Mouse (Mus musculus): ENCODE measurements around the gene Olfr12.
A peak's percentile ranks its signal among the peaks of the same experiment; 100 is the strongest.

Olfr12 gene

DNA sequence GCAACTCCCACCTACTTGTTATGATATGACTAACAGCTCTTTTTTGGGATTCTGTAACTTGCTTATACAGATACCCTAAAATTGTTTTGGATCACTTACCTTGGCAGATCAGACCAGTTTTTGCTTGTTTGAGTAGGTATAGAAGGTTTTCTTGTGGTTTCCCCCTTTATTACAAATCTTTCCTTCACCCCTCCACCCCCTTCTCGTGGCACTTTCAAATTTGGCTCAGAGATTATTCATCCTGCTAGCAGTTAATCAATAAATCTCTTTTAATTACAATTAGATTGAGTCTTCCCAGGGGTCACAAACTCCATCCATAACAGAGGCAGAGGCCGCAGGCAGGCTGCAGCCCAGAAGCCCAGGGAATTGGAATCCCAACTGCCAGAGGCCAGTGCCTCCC, at the start of gene Olfr12:
TSS of gene Olfr12 (plus strand) at position 301 of the 400 bp plus-strand sequence.
- no peak for DNase-seq (ENCODE audit: low spot score in 2 of 2)

DNA sequence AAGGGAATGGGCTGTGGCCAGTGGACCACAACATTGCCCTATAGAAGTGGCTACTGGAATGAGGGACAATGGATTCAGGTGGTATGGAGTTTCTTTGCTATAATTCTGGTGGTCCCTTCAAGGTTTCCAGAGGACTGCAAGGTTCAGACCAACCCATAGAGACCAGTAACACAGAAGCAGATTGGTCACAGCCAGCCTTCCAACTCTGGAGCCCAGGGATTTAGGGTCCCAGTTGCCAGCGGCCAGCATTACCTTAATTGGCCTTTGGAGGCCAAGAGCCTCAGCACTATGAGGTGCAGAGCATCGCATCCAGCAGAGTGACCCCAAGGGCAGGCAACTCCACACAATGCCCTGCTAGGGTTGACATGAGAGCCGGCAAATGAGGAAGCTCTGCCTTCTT, 46.6 kb upstream of the Olfr12 start, which contains the start of gene Olfr1413:
TSS of gene Olfr1413 (plus strand) at position 301 of the 400 bp plus-strand sequence.
- DNase-seq (ENCODE audit: low spot score in 2 of 2) = no peak

DNA sequence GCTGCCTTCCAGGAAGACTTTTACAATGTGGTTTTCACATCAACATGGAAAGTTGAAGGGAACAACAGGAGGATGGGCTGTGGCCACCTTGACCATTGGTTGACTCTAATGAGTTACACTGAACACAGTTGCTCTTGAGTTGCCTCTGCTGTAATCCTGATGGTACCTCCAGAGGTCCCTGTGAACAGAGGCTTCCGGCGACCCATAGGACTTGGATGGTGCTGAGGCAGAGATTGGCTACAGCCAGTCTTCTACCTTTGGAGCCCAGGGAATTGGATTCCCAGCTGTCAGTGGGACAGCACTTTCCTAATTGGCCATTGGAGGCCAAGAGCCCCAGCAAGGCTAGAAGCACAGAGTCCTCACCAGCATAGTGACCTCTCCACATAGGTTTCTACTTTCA, 32.1 kb upstream of the Olfr12 start, which contains the start of gene Olfr1412:
TSS of gene Olfr1412 (plus strand) at position 301 of the 400 bp plus-strand sequence.
- DNase-seq (ENCODE audit: low spot score in 2 of 2) = no peak

DNA sequence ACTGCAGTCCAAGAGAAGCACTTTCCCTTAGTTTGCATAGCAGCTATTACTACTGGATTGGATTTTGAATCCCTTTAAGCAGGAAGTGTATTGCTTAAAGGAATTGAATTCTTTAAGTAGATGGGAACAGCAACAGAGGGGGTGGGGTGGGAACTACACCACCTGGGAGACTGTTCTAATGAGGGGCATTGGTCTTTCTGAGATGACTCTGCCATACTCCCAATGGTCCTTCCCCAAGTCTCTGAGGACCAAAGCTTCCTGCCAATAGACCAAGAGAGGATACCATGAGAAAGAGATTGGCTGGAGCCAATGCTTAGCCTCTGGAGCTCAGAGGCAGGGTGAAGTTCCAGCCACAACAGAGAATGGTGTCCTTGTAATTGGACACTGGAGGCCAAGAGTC, 23.5 kb upstream of the Olfr12 start, which contains the start of gene Olfr1411:
TSS of gene Olfr1411 (plus strand) at position 301 of the 400 bp plus-strand sequence.
- DNase-seq (ENCODE audit: low spot score in 2 of 2) = no peak

DNA sequence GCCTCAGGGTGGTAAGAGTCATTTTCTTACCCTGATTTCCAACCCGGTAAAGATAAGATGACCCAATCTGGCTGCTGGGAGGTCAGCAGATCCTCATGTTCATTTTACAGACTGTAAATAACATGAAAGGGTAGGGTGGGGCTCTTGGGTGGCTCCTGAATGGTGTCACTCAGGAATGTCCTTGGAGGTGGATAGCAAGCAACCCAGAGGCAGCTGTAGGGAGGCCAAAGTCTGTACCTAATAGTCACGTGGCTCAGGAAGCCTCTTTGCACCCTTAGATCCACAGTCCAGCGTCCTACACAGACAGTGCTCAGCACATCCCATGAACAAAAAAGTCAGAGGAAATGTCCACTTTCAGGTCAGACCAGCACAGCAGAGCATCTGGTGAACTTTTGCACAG, 21.6 kb upstream of the Olfr12 start:
- no peak for DNase-seq (ENCODE audit: low spot score in 2 of 2)

DNA sequence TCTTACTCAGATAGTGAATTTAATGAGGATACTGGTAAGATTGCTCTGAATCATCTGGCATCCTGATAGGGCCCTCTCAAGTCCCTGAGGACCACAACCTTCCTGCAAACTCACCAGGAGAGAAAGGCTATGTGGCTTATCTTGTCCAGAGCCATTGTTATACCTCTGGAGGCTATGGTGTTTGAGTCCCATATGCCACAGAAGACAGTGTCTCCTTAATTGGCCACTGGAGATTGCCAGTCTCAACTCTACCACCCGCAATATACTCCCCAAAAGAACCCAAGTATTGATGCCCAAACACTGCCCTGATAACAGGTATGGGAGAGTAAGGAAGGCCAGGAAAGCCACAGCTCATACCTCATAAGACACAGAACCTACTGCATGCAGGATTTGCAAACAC, 12.1 kb upstream of the Olfr12 start, which contains the start of gene Olfr1410:
TSS of gene Olfr1410 (plus strand) at position 301 of the 400 bp plus-strand sequence.
- DNase-seq (ENCODE audit: low spot score in 2 of 2) = no peak

DNA sequence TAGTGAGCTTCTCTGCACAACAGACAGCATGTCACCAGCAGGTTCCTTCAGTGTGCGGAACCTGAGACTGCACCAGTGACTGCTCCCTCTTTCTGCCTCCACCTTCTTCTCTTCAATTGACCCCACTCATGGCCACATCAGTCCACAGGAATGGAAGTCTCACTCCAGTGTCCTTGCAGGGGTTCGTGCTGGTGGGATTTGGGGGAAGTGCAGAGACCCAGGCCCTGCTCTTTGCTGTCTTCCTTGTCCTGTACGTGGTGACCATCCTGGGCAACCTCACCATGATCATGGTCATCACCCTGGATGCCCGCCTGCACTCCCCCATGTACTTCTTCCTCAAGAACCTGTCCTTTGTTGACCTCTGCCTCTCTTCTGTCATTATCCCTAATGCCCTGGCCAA, 9.9 kb upstream of the Olfr12 start:
- DNase-seq (ENCODE audit: low spot score in 2 of 2) = no peak

DNA sequence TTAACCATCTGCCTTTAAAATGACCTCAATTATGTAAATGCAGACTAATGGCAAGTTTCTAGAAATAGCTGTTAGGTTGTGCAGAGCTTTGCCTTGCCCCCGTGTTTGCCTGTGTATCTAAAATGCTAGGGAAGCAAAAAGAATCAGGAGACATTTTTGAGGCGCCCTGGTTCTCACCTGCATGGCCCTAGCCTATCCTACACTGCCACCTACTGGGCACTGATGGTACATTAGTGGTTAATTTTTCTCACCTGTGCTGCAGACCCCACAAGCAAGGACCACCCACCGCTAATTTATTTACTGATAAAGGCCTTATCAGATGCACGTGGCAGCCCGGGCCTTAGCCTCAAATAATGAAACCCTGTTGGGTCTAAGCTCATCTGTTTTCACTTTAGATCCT, 6.6 kb upstream of the Olfr12 start:
- peak; percentile 40 to 71 for DNase-seq (ENCODE audit: low spot score in 2 of 2)

DNA sequence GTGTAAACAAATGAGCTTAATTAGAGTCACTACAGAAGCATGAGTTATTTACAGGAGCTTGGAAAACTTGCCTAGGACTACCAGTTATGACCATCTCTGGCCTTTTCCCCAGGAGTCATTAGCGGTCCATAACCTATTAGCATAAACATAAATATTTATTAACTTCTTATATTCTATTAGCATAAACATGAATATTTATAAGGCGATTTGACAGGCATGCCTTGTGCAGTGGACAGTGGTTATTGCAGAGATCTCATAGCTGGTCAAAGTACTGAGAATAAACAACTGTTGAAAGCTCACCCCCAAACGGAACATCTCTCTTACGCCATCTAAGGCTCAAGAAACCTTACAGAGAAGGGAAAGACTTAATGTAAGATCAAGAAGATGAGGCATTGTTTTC, 4.4 kb upstream of the Olfr12 start:
- no peak for DNase-seq (ENCODE audit: low spot score in 2 of 2)

DNA sequence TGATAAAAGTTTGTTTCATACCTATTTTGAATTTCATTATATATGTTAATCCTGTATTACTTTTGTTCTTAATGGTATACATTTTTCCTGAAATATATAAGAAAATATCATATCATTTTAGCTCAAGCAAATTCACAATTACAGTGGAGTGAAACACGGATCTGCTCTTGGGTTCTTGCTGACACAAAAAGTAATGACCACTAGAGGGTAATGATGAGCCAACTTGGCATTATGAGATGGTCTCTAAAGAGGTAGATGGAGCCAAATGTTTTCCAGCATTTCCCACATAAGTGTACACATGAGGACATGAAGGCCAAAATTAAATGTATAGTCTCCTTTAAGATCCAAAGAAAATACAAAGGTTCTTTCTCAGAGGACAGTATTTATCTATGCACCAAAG, 3.1 kb upstream of the Olfr12 start:
- no peak for DNase-seq (ENCODE audit: low spot score in 2 of 2)

DNA sequence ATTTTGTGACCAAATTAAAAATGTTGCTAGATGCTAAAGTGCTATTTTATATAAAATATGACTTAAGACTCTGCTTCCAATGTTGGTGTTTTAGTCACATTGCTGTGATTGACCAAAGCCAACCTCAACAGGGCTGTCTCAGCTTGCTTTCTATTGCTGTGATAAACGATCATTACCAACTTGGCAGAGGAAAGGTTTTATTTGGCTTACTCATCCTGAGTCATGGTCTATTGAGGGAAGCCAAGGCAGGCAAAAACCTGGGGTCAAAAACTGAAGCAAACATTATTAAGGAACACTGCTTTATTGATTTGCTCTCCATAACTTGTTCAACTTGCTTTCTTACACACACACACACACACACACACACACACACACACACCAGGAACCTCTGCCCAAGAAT, 1.5 kb upstream of the Olfr12 start:
- DNase-seq (ENCODE audit: low spot score in 2 of 2) = no peak

DNA sequence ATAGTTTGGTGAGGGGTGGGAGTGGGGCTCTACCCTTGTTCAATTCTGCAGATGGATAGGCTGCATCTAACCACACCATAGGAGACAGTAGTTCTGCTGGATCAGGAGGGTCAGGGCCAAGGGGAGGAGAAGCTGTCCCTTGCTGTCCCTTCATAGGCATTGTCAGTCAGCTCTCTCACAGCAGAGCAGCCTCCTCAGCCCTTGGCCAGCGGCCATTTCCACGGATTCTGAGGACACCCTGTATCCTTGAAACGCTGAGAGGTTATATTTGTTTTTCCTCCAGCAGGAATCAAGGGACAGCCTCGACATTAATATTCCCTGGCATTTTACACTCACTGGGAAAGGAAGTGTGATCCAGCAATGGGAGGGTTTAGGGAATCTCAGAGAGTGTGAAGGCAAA, 772 bp downstream of the Olfr12 start:
- DNase-seq (ENCODE audit: low spot score in 2 of 2) = no peak

DNA sequence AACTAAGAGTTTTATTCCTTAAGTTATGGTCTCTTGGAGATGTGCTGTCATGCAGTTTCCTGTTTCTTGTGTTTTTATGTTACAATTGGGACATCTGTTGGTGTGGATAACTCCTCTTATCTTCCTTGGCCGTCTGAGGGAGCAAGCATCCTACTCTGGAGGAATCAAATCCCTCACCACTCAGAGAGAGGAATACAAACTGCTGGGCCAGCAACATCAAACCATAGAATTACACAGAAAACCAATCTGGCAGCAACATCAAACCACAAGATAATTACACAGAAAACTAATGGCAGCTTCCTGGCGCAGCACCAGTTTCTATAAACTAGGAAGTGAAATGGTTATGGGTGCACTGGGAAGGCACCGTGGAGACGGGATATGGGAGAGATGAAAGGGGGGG, 10.6 kb downstream of the Olfr12 start:
- peak in 1 of 2 experiments; percentile 10 for DNase-seq (ENCODE audit: low spot score in 2 of 2)

DNA sequence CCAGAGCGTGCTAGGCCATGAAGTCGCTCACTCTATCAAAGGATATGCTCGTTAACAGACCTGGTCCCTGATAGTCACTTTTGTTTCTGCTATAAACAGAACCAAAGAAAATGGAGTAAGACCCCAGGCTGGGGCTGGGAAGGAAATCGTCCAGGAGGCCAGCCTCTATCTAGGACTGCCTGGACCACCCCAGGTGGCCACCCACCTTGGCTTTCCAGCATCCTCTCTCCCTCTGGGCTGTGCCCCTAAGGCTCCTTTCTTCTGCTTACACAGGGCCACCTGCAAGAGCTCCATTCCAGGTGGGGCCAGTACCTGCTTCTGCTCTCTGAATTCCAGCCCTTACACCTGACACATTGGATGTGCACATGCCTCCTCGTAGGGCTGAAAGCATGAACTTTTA, 14.6 kb downstream of the Olfr12 start:
- no peak for DNase-seq (ENCODE audit: low spot score in 2 of 2)

DNA sequence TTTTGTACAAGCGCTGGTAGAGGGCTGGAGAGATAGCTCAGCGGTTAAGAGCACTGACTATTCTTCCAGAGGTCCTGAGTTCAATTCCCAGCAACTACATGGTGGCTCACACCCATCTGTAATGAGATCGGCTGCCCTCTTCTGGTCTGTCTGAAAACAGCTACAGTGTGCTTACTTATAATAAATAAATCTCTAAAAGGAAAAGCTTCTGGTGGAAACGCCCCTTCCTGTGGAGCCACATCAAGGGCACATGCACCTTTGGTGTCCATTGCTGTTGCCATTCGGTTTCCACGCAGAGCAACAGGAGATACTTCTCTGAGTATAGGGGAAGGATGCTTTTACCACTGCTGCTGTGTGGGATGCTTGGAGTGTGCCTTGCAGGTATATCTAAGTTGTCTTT, 15.4 kb downstream of the Olfr12 start:
- peak in 1 of 2 experiments; percentile 7 for DNase-seq (ENCODE audit: low spot score in 2 of 2)

DNA sequence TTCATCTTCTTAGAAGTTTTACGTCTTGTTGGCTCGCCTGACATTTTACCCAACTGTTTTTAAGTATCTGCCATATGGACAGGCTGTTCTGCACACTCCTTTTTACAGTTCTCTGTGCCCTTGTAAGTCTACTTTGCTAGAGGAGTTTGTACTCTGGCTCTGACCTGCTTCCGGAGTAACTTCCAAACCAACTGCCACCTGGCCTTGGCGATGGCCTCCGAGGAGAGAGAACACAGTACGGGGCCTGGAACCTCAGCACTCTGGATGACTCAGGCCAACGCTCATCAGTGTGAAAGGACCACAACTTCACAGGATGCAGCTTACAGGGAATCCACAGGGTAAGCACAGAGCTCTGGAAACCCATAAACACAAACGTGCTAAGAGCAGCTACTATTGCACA, 16.1 kb downstream of the Olfr12 start:
- DNase-seq (ENCODE audit: low spot score in 2 of 2) = peak in 1 of 2 experiments; percentile 5

DNA sequence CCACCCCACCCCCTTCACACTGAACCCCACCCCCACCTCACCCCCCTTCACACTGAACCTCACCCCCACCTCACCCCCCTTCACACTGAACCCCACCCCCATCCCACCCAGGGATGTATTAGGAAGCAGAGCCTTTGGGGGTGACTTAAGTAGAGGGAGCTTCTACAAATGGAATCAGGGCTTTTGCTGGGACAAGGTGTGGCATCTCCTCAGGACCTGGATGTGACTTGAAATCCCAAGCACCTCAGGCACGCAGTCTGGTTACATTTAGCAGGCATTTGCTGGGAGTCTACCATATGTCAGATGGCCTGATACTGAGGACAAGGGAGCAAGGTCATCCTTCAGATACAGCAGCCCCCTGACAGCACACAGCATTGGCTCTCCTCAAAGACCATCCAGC, 17.0 kb downstream of the Olfr12 start:
- no peak for DNase-seq (ENCODE audit: low spot score in 2 of 2)

DNA sequence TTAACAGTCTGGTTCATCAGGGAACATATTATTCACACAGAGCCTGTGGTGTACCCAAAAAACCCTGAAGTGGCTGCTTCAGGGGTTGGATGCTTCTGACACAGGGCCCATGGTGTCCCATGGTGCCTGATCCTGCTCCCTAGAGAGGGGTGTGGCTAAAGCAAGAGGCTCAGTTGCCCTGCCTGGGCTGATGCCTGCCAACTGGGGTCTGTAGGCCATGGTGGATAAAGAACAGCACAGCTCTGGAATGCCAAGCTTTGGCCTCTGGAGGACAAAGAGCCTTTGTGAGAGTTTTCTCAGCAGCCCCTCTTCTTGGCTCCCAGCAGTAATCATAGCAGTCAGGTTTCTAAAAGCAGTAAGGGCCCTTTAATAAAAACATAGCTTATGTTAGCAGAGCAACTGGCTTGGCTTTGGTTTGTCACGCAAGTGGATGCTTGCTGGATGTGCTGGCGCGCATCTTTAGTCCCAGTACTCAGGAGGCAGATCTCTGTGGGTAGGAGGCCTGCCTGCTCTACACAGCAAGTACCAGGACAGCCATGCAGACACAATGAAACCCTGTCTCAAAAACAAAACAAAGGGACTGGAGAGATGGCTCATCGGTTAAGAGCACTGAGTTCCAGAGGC, 17.5 kb downstream of the Olfr12 start:
- peak in 1 of 2 experiments; percentile 18 for DNase-seq (ENCODE audit: low spot score in 2 of 2)

DNA sequence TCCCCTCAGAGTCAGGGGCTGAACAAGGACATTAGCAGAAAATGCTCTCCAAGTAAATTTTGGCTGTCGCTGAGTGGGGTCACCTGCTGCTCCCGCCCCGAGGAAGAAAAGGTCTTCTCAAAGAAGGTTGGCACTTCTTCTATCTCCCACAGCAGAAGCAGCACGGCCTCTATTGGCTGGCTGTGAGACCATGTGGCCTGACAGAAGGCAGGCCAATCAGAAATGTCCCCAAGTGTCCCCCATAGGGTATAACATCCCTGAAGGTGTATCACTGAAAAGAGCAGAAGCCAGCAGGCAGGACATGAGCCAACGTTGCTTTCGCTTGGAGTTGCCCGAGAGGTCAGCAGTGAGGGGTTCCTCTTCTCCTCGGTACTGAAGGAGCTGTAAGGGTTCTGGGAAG, 18.4 kb downstream of the Olfr12 start:
- peak in 1 of 2 experiments; percentile 16 for DNase-seq (ENCODE audit: low spot score in 2 of 2)

DNA sequence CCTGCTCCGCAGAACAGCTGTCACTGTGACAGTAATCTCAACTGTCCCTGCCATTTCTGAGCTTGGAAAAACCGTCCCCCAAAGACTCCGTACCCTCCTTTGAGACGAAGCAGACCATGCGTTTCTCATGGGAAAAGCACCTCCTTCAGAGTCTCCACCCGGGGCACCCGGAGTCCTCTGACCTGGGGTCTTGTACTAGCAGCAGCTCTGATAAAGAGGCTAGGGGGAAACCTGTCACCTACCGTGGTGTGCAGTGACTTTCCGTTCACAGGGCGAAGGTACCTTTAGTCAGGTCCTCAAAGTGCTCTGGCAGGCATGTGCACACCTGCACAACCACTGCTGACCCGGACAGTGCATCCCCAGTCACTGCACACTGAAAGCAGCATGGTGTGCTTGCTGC, 19.1 kb downstream of the Olfr12 start:
- peak in 1 of 2 experiments; percentile 11 for DNase-seq (ENCODE audit: low spot score in 2 of 2)

DNA sequence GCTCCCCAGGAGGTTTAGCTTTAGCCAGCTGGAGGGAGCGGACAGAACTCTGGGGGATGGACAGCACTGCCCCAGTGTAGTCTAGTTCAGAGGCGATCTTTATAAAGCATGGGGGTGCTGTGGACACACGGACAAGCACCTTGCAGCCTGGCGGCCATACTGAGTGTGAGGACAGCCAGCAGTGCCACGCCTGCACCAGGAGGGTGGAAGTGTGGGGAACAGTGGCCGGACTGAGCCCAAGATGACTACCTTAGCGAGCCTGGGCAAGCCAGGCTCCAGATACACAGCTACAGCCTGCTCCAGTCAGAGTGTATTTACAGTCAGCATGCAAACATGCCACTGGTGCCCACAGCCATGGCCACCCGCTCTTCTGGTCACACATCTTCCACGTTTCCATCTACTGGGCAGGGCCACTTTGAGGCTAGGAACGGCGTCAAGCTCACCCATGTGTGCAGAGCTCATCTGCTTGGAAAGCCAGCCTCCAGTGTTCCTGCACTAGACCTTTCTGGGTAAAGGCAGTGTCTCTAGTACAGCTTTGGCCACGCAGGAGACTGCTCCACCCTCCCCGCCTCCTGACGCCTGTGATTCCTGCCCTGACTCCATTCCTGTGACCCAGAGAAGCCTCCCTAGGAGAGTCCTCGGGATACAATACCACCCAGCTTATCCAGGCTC, 20.0 kb downstream of the Olfr12 start:
- DNase-seq (ENCODE audit: low spot score in 2 of 2) = no peak

DNA sequence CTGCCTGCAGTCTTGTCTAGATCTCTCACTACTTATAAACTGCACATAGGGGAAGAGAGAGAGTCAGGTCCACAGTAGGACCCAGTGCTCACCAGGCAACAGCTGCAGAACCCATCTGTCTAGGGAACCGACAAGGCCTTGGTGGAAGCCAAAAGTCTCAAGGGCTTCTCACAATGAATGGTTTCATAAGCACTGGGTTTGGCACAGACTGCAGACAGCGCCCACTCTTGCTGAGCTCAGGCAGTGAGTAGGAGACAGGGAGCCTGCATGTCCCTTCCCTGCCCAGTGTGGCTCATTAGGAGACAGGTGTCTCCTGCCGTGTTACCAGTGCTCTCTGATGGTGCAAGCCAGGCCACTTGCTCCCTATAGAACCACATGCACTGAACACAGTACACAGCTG, 20.6 kb downstream of the Olfr12 start:
- DNase-seq (ENCODE audit: low spot score in 2 of 2) = no peak

DNA sequence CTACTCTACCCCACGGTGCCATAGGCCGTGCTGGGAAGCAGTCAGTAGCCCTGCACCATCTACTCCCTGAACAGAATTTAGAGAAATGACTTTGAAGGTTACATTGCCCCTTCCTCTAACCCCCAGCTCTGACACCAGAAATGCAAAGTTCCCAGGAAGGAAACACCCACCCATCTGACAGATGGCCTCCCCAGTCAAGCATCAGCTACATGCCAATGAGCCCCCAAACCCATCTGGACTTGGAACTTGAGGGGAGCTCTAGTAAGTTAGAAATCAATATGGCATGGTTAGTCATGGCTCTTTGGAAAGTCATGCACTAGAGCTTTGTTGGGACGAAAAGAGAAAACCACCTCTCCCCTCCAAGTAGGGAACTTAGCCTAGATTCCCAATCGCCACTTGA, 21.1 kb downstream of the Olfr12 start:
- DNase-seq (ENCODE audit: low spot score in 2 of 2) = no peak
